Mouse (Mus musculus) stomach, embryonic 15.5 days (tissue): ENCODE results near the gene Bpifc. TPM values are rescaled to one million over a fixed set of nuclear protein-coding genes. Genes with fewer than 3 reads are reported as not detected.

ENCODE experiments used
- ATAC-seq: fragments of 200-750 bp; cut with Nextera tagmentation; 2 replicates; pipeline ENCODE4 v1.8.0; 2017; ENCODE audit warnings: low read depth, moderate number of reproducible peaks, moderate TSS enrichment; ENCODE audit not compliant: insufficient read depth, low FRiP score
- H3K27ac ChIP-seq: fragments of 300-500 bp; sonication (generic); 2 replicates; pipeline ENCODE4 v1.5.1; 2015; ENCODE audit warnings: mild to moderate bottlenecking, inconsistent platforms
- H3K27me3 ChIP-seq: fragments of 300-500 bp; sonication (generic); replicated peaks from 2 replicates; pipeline ENCODE4 v1.6.1; 2015; ENCODE audit warnings: inconsistent platforms
- H3K36me3 ChIP-seq: fragments of 300-500 bp; sonication (generic); 2 replicates; pipeline ENCODE4 v1.6.1; 2015; ENCODE audit warnings: inconsistent platforms
- H3K4me1 ChIP-seq: fragments of 300-500 bp; sonication (generic); 2 replicates; pipeline ENCODE4 v1.6.1; 2015; ENCODE audit warnings: inconsistent platforms
- H3K4me2 ChIP-seq: fragments of 300-500 bp; sonication (generic); 2 replicates; pipeline ENCODE4 v1.6.1; 2015; ENCODE audit warnings: mild to moderate bottlenecking, inconsistent platforms
- H3K4me3 ChIP-seq: fragments of 300-500 bp; sonication (generic); replicated peaks from 2 replicates; pipeline ENCODE4 v1.5.1; 2015; ENCODE audit warnings: inconsistent platforms
- H3K9ac ChIP-seq: fragments of 300-500 bp; sonication (generic); 2 replicates; pipeline ENCODE4 v1.6.1; 2015; ENCODE audit warnings: inconsistent platforms
- H3K9me3 ChIP-seq: fragments of 300-500 bp; sonication (generic); 2 replicates; pipeline ENCODE4 v1.6.1; 2016; ENCODE audit warnings: inconsistent platforms
- WGBS: fragments of 180-500 bp; shearing (Covaris S2); methylation state at CpG from one replicate; pipeline ENCODE4 v1.1.7; 2015; 5-methylcytosine and 5-hydroxymethylcytosine counted together
- polyA plus RNA-seq: library from polyadenylated mRNA; unstranded; fragments of >200 nt; fragmentation: Nextera tagmentation; extraction: Ambion mirVana; gene quantifications from 2 replicates; pipeline ENCODE4 v1.2.1, GENCODE M21; 2015

Gene Bpifc
- polyA plus RNA-seq, 1 experiment from 2014 or later: 0.71 TPM

GRCm38 (mm10) chr10:86011172-86011571, 523 bp downstream of the Bpifc start:
- H3K27me3 ChIP-seq: no peaks in the 10 kb centered on the region
- H3K4me3 ChIP-seq: no peak overlapping the region
- no peaks in the 10 kb centered on the region for H3K36me3 ChIP-seq
- H3K4me2 ChIP-seq: no peak overlapping the region
- WGBS: 67% methylated on average over 2 of the region's 2 CpGs
- H3K9me3 ChIP-seq: no peaks in the 10 kb centered on the region
- no peak overlapping the region for H3K9ac ChIP-seq
- no peaks in the 10 kb centered on the region for H3K4me1 ChIP-seq
- H3K27ac ChIP-seq: no peak overlapping the region
- ATAC-seq: no peak

DNA sequence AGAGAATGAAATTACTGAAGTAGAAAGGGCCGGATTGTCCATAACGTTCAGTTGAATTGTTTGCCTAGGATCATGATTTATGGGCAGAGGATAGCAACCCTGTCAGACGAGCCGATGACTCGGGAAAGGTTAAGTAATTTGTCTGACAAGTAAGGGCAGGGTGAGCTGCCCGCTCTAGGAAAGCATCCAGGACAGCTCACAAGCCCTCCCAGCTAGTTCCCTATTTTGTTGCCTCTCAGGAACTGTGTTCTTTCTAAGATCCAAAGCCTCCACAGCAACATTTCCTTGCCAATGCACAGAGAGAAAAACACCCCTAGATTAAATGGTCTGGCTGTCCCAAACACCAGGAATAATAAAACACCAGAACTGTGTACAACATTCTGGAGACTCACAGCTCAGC, 1.1 kb downstream of the Bpifc start:
- H3K9me3 ChIP-seq: no peaks in the 10 kb centered on the region
- H3K27ac ChIP-seq: no peak overlapping the region
- no peak overlapping the region for H3K9ac ChIP-seq
- ATAC-seq: no peak
- no peak overlapping the region for H3K4me3 ChIP-seq
- no peaks in the 10 kb centered on the region for H3K36me3 ChIP-seq
- no peaks in the 10 kb centered on the region for H3K4me1 ChIP-seq
- no peak overlapping the region for H3K4me2 ChIP-seq
- WGBS: 7% methylated on average over 6 of the region's 6 CpGs
- no peaks in the 10 kb centered on the region for H3K27me3 ChIP-seq

GRCm38 (mm10) chr10:86009688-86010087, 2.0 kb downstream of the Bpifc start:
- ATAC-seq: no peak
- Histone ChIP-seq H3K36me3 (no peaks in the 10 kb centered on the region), H3K27ac (no peak overlapping the region), H3K9me3 (no peaks in the 10 kb centered on the region), H3K4me3 (no peak overlapping the region), H3K4me2 (no peak overlapping the region), H3K27me3 (no peaks in the 10 kb centered on the region), H3K9ac (no peak overlapping the region), H3K4me1 (no peaks in the 10 kb centered on the region)
- WGBS: 78% methylated on average over 2 of the region's 2 CpGs

GRCm38 (mm10) chr10:86006455-86006854, 5.2 kb downstream of the Bpifc start:
- no peak for ATAC-seq
- WGBS: 76% methylated on average over 5 of the region's 5 CpGs
- Histone ChIP-seq H3K4me2 (no peak overlapping the region), H3K36me3 (no peaks in the 10 kb centered on the region), H3K4me3 (no peak overlapping the region), H3K4me1 (no peaks in the 10 kb centered on the region), H3K27ac (no peak overlapping the region), H3K27me3 (no peaks in the 10 kb centered on the region), H3K9ac (no peak overlapping the region), H3K9me3 (no peaks in the 10 kb centered on the region)

- WGBS: 88% methylated on average over 4 of the region's 4 CpGs
- Histone ChIP-seq H3K9ac (no peak overlapping the region), H3K4me3 (no peak overlapping the region), H3K27ac (no peak overlapping the region), H3K36me3 (no peaks in the 10 kb centered on the region), H3K4me1 (no peaks in the 10 kb centered on the region), H3K27me3 (no peaks in the 10 kb centered on the region), H3K4me2 (no peak overlapping the region), H3K9me3 (no peaks in the 10 kb centered on the region)
- no peak for ATAC-seq
These were observed 11.2 kb downstream of the Bpifc start for GRCm38 (mm10) chr10:86000447-86000846.

DNA sequence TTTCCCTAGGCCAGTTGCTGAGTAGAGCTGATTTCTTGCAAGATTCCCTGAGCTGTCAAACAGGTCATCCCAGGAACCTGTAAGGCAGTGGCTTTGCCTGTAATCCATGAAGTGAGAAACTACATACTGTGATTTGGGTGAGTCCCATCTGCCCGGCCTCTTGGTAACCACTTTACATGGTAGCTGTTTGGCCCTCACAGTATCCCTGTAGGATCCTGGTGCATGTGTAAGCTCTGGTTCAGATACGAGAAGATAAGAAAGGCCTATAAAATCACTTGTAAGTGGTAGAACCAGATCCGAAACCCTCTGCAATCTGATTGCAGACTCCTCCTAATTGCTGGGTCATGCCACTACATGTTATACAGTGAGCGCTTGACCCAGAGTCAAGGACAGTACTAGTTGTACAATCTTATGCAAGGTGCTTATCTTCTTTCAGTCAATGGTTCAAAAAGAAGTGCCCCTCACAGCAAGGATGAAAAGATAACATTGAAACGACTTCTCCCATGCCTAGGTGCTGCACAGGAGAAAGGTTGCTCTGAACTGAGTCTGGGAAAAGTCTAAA, 17.1 kb downstream of the Bpifc start:
- no peak overlapping the region for H3K9ac ChIP-seq
- H3K4me3 ChIP-seq: no peak overlapping the region
- no peaks in the 10 kb centered on the region for H3K36me3 ChIP-seq
- no peaks in the 10 kb centered on the region for H3K9me3 ChIP-seq
- H3K27ac ChIP-seq: no peak overlapping the region
- H3K4me2 ChIP-seq: no peak overlapping the region
- no peaks in the 10 kb centered on the region for H3K27me3 ChIP-seq
- no peak for ATAC-seq
- no peaks in the 10 kb centered on the region for H3K4me1 ChIP-seq
- 66% methylated on average over 5 of the region's 5 CpGs for WGBS

DNA sequence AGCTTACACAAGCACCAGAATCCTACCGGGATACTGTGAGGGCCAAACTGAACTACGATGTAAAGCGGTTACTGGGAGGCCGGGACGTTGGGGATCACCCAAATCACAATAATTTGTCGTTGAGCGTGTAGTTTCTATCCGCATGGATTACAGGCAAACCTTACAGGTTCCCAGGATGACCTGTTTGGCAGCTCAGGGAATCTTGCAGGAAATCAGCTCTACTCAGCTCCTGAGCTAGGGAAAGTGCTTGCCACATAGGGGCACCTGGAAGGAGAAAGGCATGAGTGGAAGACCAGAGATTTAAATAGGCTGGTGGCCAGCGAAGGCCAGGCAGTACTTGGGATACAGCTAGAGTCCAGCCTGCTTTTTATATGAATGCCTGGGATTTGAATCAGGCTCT, 17.9 kb downstream of the Bpifc start:
- 92% methylated on average over 9 of the region's 9 CpGs for WGBS
- no peak for ATAC-seq

GRCm38 (mm10) chr10:85992412-85992811, 19.3 kb downstream of the Bpifc start:
- Histone ChIP-seq H3K27ac (no peak overlapping the region), H3K4me3 (no peak overlapping the region), H3K27me3 (no peaks in the 10 kb centered on the region), H3K9me3 (no peaks in the 10 kb centered on the region), H3K4me1 (no peaks in the 10 kb centered on the region), H3K36me3 (no peaks in the 10 kb centered on the region), H3K4me2 (no peak overlapping the region), H3K9ac (no peak overlapping the region)
- 77% methylated on average over 4 of the region's 4 CpGs for WGBS
- no peak for ATAC-seq

More for the DNA sequence above, 17.9 kb downstream of the Bpifc start:
- H3K9ac ChIP-seq: no peak overlapping the region
- no peaks in the 10 kb centered on the region for H3K27me3 ChIP-seq
- no peak overlapping the region for H3K27ac ChIP-seq
- no peaks in the 10 kb centered on the region for H3K4me1 ChIP-seq
- H3K9me3 ChIP-seq: no peaks in the 10 kb centered on the region
- no peak overlapping the region for H3K4me3 ChIP-seq
- H3K36me3 ChIP-seq: no peaks in the 10 kb centered on the region
- H3K4me2 ChIP-seq: no peak overlapping the region

DNA sequence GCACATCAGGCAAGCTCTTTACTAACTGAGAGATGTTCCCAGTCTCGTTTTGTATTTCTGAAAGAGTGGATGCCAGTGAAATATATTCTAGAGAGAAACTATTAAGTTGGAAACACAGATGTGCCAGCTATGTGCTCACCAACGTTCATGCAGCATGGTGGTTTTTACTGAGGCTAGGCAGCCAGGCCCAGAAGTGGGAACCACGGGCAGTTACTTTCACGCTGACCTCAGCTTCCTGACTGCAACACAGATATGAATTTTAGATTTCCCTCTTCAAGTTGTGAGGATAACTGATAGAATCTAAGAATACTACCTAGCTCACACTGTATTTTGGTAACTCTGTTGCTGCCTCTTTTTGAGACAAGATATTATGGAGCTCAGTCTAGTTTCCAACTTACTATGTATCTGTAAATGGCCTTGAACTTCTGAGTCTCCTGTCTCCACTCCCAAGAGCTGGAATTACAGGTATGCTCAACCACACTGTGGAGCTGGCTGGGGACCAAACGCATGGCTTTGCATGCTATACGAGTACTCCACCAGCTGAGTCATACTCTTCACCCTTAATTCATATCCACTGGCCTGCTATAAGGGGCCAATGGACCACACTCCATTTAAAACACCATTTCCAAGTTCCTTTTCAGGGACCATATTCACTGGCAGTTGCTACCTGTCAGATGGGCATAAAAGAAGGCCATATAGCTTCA, 22.1 kb downstream of the Bpifc start:
- 72% methylated on average over 6 of the region's 6 CpGs for whole genome bisulfite sequencing
- Histone ChIP-seq H3K4me1 (no peaks in the 10 kb centered on the region), H3K27me3 (no peaks in the 10 kb centered on the region), H3K9ac (no peak overlapping the region), H3K4me3 (no peak overlapping the region), H3K27ac (no peak overlapping the region), H3K36me3 (no peaks in the 10 kb centered on the region), H3K4me2 (no peak overlapping the region), H3K9me3 (no peaks in the 10 kb centered on the region)
- ATAC-seq: no peak

DNA sequence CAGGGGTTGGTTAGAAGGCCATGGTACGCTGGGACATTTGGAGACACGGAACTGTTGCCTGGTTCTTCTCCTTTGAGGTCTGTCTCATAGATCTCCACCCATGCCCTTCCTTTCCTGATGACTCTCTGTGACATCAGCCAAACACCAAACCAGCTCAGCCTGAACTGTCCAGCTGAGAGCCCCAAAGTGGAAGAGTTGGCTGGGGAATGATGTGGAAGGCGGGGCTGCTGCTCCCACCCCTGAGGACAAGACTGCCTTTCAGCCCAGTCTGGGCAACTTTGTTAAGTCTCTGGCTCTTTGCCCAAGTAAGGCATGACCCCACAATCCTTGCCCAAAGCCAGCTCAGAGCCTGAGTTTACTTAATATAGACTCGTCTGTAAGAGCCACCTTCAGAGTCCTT, 38.8 kb downstream of the Bpifc start:
- Histone ChIP-seq H3K36me3 (no peaks in the 10 kb centered on the region), H3K27me3 (no peaks in the 10 kb centered on the region), H3K4me1 (no peaks in the 10 kb centered on the region), H3K9me3 (no peaks in the 10 kb centered on the region), H3K27ac (0 out of 2 replicates have a peak overlapping the region, but pooled peaks have one; percentile 33), H3K4me3 (no peak overlapping the region), H3K4me2 (no peak overlapping the region), H3K9ac (no peak overlapping the region)
- WGBS: 65% methylated on average over 4 of the region's 4 CpGs
- peak; percentile 56; the same call in 1 of the 2 replicates for ATAC-seq

- Histone ChIP-seq H3K9me3 (no peaks in the 10 kb centered on the region), H3K4me1 (no peaks in the 10 kb centered on the region), H3K9ac (no peak overlapping the region), H3K4me2 (no peak overlapping the region), H3K27me3 (no peaks in the 10 kb centered on the region), H3K27ac (no peak overlapping the region), H3K4me3 (no peak overlapping the region), H3K36me3 (no peaks in the 10 kb centered on the region)
- WGBS: 85% methylated on average over 9 of the region's 9 CpGs
- ATAC-seq: no peak
These were observed 39.9 kb downstream of the Bpifc start for GRCm38 (mm10) chr10:85971826-85972225.

DNA sequence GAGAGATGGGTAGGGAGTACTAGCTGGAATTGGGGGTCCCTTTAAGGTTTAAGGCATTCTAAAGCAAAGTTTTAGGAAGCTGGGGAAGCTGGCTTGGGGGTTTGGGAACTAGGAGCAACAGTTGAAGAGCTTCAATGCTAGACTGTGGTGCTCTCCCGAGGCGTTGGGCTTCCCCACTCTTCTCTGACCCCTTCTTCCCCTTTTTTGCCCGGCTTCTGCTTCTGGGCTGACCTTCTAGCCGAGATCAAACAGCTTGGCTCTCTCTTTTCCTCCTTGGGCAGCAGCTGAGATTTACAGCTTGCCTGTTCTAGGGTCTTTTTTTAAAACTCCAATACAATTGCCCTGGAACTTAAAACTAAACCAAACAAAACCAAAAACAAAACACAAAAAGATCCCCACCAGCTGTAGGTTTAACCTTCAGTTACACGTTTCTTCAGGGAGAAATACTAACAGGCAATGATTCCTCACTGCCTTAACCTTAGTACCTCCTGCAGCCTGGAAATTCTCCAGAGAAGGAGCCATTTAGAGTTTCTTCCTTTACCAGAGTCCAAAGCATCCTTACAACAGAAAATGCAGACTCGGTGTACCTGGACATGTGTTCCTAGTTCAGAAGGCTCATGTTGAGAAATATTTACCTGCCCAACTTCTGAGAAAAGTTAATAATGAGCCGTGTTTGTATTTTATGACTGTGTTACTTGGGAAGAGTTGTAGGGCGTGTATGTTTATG, 41.6 kb downstream of the Bpifc start:
- no peak overlapping the region for H3K4me2 ChIP-seq
- H3K36me3 ChIP-seq: no peaks in the 10 kb centered on the region
- no peak overlapping the region for H3K9ac ChIP-seq
- no peaks in the 10 kb centered on the region for H3K9me3 ChIP-seq
- no peaks in the 10 kb centered on the region for H3K27me3 ChIP-seq
- H3K4me1 ChIP-seq: no peaks in the 10 kb centered on the region
- ATAC-seq: no peak
- no peak overlapping the region for H3K4me3 ChIP-seq
- 44% methylated on average over 8 of the region's 8 CpGs for WGBS
- no peak overlapping the region for H3K27ac ChIP-seq
